Mouse (Mus musculus): Measurements from ENCODE around the gene Wdr63. TPM values are rescaled to one million over a fixed set of nuclear protein-coding genes. Genes with fewer than 3 reads are reported as not detected.
A peak's percentile ranks its signal among the peaks of the same experiment; 100 is the strongest.

Gene Wdr63
- not detected in 2 replicates for polyA plus RNA-seq (2012; ENCODE audit: insufficient read depth, insufficient read length, missing spikeins)

- TF ChIP-seq CTCF (IDR thresholded peaks at IDR 0.05; ENCODE audit: low read depth, low read length) (no peak), POLR2A (IDR thresholded peaks at IDR 0.05; ENCODE audit: borderline replicate concordance, low read depth, low read length) (no peak)
- Histone ChIP-seq H3K4me3 (ENCODE audit: insufficient read depth, low read length) (peak within 1 kb of the TSS; percentile 70), H3K27ac (ENCODE audit: insufficient read depth, low read depth, low read length) (peak within 1 kb of the TSS; percentile 98), H3K4me1 (ENCODE audit: control insufficient read depth, insufficient read depth, low read length) (peaks cover 35% of the 10 kb centered on the region)
These were observed at the start of gene Wdr63 for GRCm38 (mm10) chr3:146107921-146108571. Gene Wdr63 (minus strand): TSS chr3:146108130.

DNA sequence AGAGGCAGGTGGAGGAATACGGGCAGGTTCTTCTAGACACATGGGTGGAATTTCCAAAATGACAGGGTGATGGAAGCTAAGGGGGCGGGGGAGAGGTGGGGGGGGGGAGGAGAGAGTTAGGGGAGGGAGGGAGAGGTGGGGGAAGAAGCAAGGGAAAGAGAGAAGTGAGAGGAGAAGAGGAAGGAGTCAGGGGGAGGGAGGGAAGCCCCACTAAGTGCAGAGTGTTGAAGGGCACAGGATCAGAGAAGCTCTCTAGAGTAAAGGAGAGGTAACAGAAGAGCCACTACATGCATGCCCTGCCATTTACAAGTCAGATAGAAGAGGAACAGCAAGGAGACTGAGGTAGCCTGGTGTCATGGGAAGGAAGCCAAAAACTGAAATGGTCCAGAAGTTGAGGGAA lies 48.9 kb upstream of the Wdr63 start:
- Histone ChIP-seq H3K4me3 (ENCODE audit: insufficient read depth, low read length) (peak overlapping the region; percentile 52), H3K4me1 (ENCODE audit: control insufficient read depth, insufficient read depth, low read length) (peaks cover 61% of the 10 kb centered on the region), H3K27ac (ENCODE audit: insufficient read depth, low read depth, low read length) (peak overlapping the region; percentile 97)
- TF ChIP-seq POLR2A (IDR thresholded peaks at IDR 0.05; ENCODE audit: borderline replicate concordance, low read depth, low read length): no peak
- TF ChIP-seq CTCF (IDR thresholded peaks at IDR 0.05; ENCODE audit: low read depth, low read length): no peak

DNA sequence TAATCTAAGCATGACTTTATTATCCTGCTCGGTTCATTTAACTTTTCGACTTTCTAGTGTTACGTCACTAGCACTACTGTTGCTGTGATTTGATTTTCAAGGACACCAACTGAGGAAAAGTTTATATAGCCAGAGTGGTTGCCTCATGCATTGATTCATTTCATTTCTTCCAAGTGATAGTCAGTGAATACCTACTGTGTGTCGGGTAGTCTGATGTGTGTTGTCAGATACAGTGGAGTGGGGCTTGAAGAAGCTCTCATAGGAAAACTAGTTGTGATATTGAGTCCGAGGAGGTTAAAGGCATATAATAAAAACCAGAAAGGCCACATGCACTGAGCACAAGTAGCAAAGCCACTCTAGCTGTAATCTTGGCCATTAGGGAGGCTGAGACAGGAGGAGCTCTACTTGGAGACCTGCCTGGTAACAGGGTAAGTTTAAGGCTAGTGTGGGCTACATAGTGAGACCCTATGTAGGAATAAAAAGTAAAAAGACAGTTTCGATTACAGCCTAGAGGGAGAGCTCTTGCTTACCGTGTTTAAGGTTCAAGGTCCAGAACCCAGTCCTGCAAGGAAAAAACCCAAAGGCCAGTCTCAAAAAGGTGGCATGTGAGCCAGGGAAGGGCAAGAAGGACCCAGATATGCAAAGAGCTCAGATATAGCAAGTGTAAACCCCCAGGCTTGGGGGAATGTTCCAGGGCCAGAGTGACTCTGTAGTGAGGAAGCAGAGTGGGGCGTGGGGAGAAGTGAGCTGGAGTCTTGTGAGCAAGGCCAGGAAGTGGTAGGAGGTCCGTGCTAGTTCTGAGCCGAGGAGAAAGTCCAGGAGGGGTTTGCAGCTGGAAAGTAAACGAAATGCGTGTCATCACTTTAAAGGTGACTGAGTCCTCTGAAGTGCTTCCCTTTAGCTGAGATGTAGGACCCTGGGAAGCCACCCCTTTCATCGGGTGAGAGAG lies 48.0 kb upstream of the Wdr63 start:
- no peak for TF ChIP-seq POLR2A (IDR thresholded peaks at IDR 0.05; ENCODE audit: borderline replicate concordance, low read depth, low read length)
- no peak for TF ChIP-seq CTCF (IDR thresholded peaks at IDR 0.05; ENCODE audit: low read depth, low read length)
- H3K4me3 ChIP-seq (ENCODE audit: insufficient read depth, low read length): peak overlapping the region; percentile 52
- H3K4me1 ChIP-seq (ENCODE audit: control insufficient read depth, insufficient read depth, low read length): peaks cover 62% of the 10 kb centered on the region
- H3K27ac ChIP-seq (ENCODE audit: insufficient read depth, low read depth, low read length): peak overlapping the region; percentile 97

DNA sequence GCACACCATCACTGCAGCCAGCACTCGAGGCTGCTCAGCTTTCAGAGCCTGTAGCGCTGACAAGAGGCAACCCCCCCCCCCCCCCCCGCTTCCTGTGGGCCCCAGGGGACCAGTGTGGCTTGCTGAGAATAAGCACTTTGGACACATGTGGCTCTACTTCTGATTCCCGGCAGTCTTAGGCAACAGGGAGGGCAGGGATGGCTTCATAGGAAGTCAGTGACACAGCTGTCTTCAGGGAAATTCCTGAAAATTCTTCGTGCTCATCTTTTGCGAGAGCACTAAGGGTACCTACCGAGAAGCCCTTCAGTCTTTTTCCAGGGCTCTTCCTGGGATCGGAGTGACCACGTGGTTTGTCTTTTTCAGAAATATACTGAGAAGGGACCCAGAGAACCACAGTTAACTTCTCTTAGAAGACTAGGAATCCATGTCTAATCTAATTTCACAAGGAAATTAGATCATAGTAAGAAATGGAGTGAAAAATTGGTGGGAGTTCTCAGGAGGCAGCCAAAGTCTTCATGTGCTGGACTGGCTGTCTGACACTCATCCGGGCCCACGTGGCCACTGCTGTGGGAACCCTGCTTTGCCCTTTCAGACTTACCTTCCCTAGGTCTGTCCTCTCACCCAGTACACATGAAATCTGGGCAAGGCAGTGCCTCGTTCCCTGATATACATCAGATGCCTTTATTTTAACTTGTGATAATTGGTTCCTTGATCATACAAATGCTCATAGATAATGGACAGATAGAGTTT lies 46.1 kb upstream of the Wdr63 start:
- Histone ChIP-seq H3K27ac (ENCODE audit: insufficient read depth, low read depth, low read length) (peak overlapping the region; percentile 89), H3K4me1 (ENCODE audit: control insufficient read depth, insufficient read depth, low read length) (peaks cover 58% of the 10 kb centered on the region), H3K4me3 (ENCODE audit: insufficient read depth, low read length) (peak overlapping the region; percentile 40)
- TF ChIP-seq POLR2A (IDR thresholded peaks at IDR 0.05; ENCODE audit: borderline replicate concordance, low read depth, low read length) (no peak; the same call in 1 of the 2 replicates), CTCF (IDR thresholded peaks at IDR 0.05; ENCODE audit: low read depth, low read length) (no peak)

- peak overlapping the region; percentile 89 for H3K27ac ChIP-seq (ENCODE audit: insufficient read depth, low read depth, low read length)
- TF ChIP-seq CTCF (IDR thresholded peaks at IDR 0.05; ENCODE audit: low read depth, low read length): no peak
- TF ChIP-seq POLR2A (IDR thresholded peaks at IDR 0.05; ENCODE audit: borderline replicate concordance, low read depth, low read length): no peak
These were observed 45.0 kb upstream of the Wdr63 start for GRCm38 (mm10) chr3:146152913-146153312.

DNA sequence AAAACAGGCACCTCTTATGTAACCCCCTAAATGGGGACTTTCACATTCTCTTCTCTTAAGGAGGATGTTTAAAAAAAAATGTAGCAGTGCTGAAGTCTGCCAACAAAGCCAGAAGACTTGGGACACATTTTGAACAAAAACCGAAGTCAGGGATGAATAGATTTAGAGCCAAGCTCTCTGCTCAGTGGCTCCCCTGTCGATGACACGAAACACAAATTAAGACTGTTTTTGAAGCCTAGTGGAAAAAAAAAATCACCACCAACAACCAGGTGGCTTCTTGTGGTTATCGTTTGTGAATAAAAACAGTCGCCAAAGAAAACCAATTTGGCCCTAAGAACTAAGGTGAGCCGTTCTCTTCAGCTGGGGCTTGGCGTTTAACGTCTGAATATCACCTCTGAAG lies 44.4 kb upstream of the Wdr63 start:
- peak overlapping the region; percentile 29; the same call in 1 of the 2 replicates for H3K4me3 ChIP-seq (ENCODE audit: insufficient read depth, low read length)
- H3K4me1 ChIP-seq (ENCODE audit: control insufficient read depth, insufficient read depth, low read length): peaks cover 52% of the 10 kb centered on the region
- H3K27ac ChIP-seq (ENCODE audit: insufficient read depth, low read depth, low read length): peak overlapping the region; percentile 19; the same call in 1 of the 2 replicates
- no peak for TF ChIP-seq CTCF (IDR thresholded peaks at IDR 0.05; ENCODE audit: low read depth, low read length)
- TF ChIP-seq POLR2A (IDR thresholded peaks at IDR 0.05; ENCODE audit: borderline replicate concordance, low read depth, low read length): no peak

More at GRCm38 (mm10) chr3:146152913-146153312, 45.0 kb upstream of the Wdr63 start:
- Histone ChIP-seq H3K4me3 (ENCODE audit: insufficient read depth, low read length) (no peak overlapping the region), H3K4me1 (ENCODE audit: control insufficient read depth, insufficient read depth, low read length) (peaks cover 55% of the 10 kb centered on the region)

DNA sequence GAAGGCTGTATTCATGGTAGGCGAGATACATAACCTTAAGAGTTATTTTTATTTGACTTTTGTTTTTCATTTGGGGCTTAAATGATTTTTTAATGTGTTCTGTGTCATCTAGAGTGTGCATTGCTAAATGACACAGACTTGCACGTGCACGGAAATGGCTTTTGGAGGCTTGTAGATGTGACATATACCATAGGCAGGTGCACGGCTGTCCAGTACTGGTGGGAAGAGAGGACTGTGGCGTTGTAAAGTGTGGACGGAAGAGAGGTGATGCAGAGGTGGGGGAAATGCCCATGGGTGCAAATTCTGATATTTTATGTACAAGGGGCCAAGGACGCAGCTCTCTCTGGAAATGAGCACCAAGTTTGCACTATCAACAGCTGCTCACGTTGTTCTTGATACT lies 43.8 kb upstream of the Wdr63 start:
- H3K4me3 ChIP-seq (ENCODE audit: insufficient read depth, low read length): peak overlapping the region; percentile 29
- H3K4me1 ChIP-seq (ENCODE audit: control insufficient read depth, insufficient read depth, low read length): peaks cover 48% of the 10 kb centered on the region
- no peak overlapping the region for H3K27ac ChIP-seq (ENCODE audit: insufficient read depth, low read depth, low read length)
- TF ChIP-seq CTCF (IDR thresholded peaks at IDR 0.05; ENCODE audit: low read depth, low read length) (no peak), POLR2A (IDR thresholded peaks at IDR 0.05; ENCODE audit: borderline replicate concordance, low read depth, low read length) (no peak)

DNA sequence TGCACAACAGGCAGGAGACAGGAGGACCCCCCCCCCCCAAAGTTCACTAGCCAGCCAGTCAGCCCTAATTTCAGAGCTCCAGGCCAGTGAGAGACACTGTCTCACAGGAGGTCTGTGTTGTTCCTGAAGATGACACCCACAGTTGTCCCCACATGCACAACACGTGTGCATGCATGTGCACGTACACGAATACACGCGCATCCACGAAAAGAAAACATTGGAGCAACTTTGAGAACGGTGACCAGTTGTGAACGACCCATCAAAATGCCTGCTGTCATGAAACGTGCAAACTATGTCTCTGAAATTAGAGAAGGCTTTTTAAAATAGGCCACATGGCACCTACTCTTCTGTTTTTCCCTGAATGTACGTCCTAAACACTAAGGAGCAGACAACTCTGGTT lies 43.4 kb upstream of the Wdr63 start:
- H3K4me3 ChIP-seq (ENCODE audit: insufficient read depth, low read length): peak overlapping the region; percentile 94
- no peak overlapping the region for H3K27ac ChIP-seq (ENCODE audit: insufficient read depth, low read depth, low read length)
- H3K4me1 ChIP-seq (ENCODE audit: control insufficient read depth, insufficient read depth, low read length): peaks cover 46% of the 10 kb centered on the region
- TF ChIP-seq CTCF (IDR thresholded peaks at IDR 0.05; ENCODE audit: low read depth, low read length): no peak
- TF ChIP-seq POLR2A (IDR thresholded peaks at IDR 0.05; ENCODE audit: borderline replicate concordance, low read depth, low read length): no peak

GRCm38 (mm10) chr3:146150560-146150959 lies 42.6 kb upstream of the Wdr63 start:
- H3K4me1 ChIP-seq (ENCODE audit: control insufficient read depth, insufficient read depth, low read length): peaks cover 49% of the 10 kb centered on the region

More at GRCm38 (mm10) chr3:146150560-146150959, 42.6 kb upstream of the Wdr63 start:
- TF ChIP-seq POLR2A (IDR thresholded peaks at IDR 0.05; ENCODE audit: borderline replicate concordance, low read depth, low read length) (no peak), CTCF (IDR thresholded peaks at IDR 0.05; ENCODE audit: low read depth, low read length) (no peak)
- Histone ChIP-seq H3K27ac (ENCODE audit: insufficient read depth, low read depth, low read length) (peak overlapping the region; percentile 88), H3K4me3 (ENCODE audit: insufficient read depth, low read length) (peak overlapping the region; percentile 94)
